Mouse (Mus musculus) c-Kit-positive CD71-negative TER-119-negative erythroid progenitor cells, embryonic 14.5 days (primary cell): Measurements from ENCODE around the gene Foxs1.

Experiments used
- DNase-seq: peaks from one replicate; pipeline ENCODE4 v3.0.0-alpha.2; 2013; ENCODE audit warnings: low read depth

Gene Foxs1

GRCm38 (mm10) chr2:152928219-152928987 is 4.6 kb downstream of the Foxs1 start:
- DNase-seq: no peak

GRCm38 (mm10) chr2:152927371-152927770 is 5.6 kb downstream of the Foxs1 start:
- DNase-seq: no peak

- no peak for DNase-seq
These were observed 6.1 kb downstream of the Foxs1 start for GRCm38 (mm10) chr2:152926896-152927295.

GRCm38 (mm10) chr2:152925189-152925872 is 7.7 kb downstream of the Foxs1 start:
- DNase-seq: no peak

- no peak for DNase-seq
These were observed 8.5 kb downstream of the Foxs1 start for GRCm38 (mm10) chr2:152924543-152924942.

- no peak for DNase-seq
These were observed 8.9 kb downstream of the Foxs1 start for GRCm38 (mm10) chr2:152924128-152924527.

- no peak for DNase-seq
These were observed 9.4 kb downstream of the Foxs1 start for GRCm38 (mm10) chr2:152923621-152924020.

GRCm38 (mm10) chr2:152922376-152922775 is 10.6 kb downstream of the Foxs1 start:
- DNase-seq: no peak

- no peak for DNase-seq
These were observed 15.3 kb downstream of the Foxs1 start for GRCm38 (mm10) chr2:152917671-152918070.

GRCm38 (mm10) chr2:152916111-152916510 is 16.9 kb downstream of the Foxs1 start:
- no peak for DNase-seq

GRCm38 (mm10) chr2:152915453-152915852 is 17.6 kb downstream of the Foxs1 start:
- no peak for DNase-seq

- DNase-seq: peak; percentile 94
These were observed 18.5 kb downstream of the Foxs1 start for GRCm38 (mm10) chr2:152914310-152915120.

GRCm38 (mm10) chr2:152913471-152913870 is 19.5 kb downstream of the Foxs1 start:
- no peak for DNase-seq

- no peak for DNase-seq
These were observed 21.6 kb downstream of the Foxs1 start for GRCm38 (mm10) chr2:152911432-152911831.

- DNase-seq: no peak
These were observed 22.0 kb downstream of the Foxs1 start, which contains the start of gene Mylk2 for GRCm38 (mm10) chr2:152911031-152911430. TSS of gene Mylk2 (plus strand) at chr2:152911352.

GRCm38 (mm10) chr2:152909848-152910247 is 23.2 kb downstream of the Foxs1 start:
- DNase-seq: no peak

GRCm38 (mm10) chr2:152907114-152907943 is 25.7 kb downstream of the Foxs1 start:
- no peak for DNase-seq

- no peak for DNase-seq
These were observed 26.6 kb downstream of the Foxs1 start for GRCm38 (mm10) chr2:152906274-152907037.

- no peak for DNase-seq
These were observed 27.8 kb downstream of the Foxs1 start for GRCm38 (mm10) chr2:152905036-152905829.

GRCm38 (mm10) chr2:152904127-152904643 is 28.8 kb downstream of the Foxs1 start:
- no peak for DNase-seq
